Mouse (Mus musculus): ENCODE data around the gene AI413582. TPM values are rescaled to one million over a fixed set of nuclear protein-coding genes. Genes with fewer than 3 reads are reported as not detected.

Gene AI413582
- polyA plus RNA-seq, 3 experiments from 2014 or later, result 97.7 to 129 (median 111) TPM

DNA sequence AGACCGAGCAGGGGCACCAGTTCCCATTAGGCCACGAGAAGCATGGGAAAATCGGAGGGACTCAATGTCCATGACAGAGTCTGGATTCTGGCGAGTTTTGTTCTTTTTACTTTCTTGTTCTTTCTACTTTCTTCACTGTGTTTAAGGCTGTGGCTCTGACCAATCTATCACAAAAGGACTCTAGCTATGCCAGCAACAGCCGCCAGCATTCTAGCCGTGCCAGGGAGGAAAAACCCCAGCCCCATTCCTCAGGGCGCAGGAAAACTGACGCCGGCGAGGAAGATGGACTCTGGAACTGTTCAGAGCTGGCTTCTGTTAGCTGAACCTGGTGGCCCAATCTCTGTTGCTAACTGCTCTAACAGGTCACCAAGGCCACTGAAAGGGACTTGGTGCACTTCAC lies 12.9 kb upstream of the AI413582 start:
- no peak for ATAC-seq

DNA sequence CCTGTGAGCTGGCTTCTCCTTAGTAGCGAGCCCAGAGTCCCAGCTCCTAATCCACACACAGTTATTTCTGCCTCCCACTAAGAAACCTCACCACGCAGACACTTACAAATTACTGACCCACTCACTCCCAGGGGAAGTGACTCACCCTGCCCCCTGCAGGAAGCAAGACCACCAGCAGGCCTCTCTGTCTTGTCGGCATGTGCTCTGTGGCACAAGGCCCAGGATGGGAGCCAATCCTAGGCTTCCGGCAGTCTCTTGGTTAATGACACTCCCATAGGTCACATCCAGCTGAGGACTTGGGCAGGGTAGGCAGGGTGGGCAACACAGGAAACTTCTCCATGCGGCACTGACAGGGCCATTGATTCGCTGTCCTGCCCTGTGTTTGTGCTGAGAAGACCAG lies 11.9 kb upstream of the AI413582 start:
- no peak for ATAC-seq

GRCm38 (mm10) chr17:27576056-27576455 lies 10.5 kb upstream of the AI413582 start:
- no peak for ATAC-seq

- no peak for ATAC-seq
These were observed 9.7 kb upstream of the AI413582 start for GRCm38 (mm10) chr17:27575116-27575776.

- ATAC-seq, result no peak
These were observed 9.0 kb upstream of the AI413582 start for GRCm38 (mm10) chr17:27574470-27575115.

- ATAC-seq, result no peak
These were observed 8.3 kb upstream of the AI413582 start for GRCm38 (mm10) chr17:27573772-27574320.

DNA sequence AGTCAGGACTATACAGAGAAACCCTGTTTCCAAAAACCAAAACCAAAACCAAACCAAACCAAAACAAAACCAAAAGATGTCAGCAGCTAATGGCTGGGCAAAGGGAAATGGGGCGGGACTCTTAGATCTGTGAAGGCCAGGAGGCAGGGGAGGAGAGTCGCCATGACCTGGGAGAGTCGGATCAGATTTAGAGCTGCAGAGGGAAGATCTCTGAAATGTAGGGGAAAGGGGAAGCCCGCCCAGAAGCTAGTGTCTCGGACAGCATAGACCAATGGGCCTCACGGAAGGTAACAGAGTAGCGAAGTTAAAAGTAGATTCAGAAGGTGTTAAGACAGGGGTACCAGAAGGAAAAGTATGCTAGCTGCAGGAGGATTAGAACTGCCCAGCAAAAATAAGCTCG lies 5.8 kb upstream of the AI413582 start:
- no peak for ATAC-seq

DNA sequence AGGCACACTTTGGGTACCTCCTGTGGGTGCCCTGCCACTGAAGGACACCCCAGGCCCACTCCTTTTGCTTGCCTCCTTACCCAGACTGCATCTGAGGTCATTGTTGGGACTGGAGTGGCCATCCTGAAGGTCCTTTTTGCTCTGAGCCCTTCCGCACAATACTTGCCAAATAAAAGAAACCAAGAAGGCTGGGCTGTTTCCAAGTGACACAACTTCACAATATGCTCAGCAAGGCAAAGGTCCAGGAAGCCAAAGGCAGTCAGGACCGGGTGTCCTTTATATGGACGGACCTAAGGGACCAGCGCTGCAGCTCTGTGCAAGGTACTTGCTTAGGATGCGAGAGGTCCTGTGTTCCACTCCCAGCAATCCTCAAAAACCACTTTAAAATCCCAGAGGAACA lies 2.7 kb upstream of the AI413582 start:
- ATAC-seq, result no peak

DNA sequence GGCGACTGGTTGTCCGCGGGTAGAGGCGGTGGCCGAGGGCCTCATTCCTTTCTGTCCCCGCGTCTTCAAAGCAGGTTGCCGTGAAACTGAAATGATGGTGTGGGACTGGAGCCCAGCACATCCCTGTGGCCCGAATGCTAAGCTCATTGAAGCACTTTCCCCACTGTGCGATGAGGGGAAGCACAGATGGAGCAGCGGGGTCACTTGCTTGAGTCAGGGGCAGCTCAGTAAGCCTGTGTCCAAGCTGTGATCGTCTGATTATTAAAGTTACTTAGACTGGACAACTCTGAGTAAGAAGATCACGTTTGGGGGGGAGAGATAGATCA lies 349 bp upstream of the AI413582 start:
- no peak for ATAC-seq

DNA sequence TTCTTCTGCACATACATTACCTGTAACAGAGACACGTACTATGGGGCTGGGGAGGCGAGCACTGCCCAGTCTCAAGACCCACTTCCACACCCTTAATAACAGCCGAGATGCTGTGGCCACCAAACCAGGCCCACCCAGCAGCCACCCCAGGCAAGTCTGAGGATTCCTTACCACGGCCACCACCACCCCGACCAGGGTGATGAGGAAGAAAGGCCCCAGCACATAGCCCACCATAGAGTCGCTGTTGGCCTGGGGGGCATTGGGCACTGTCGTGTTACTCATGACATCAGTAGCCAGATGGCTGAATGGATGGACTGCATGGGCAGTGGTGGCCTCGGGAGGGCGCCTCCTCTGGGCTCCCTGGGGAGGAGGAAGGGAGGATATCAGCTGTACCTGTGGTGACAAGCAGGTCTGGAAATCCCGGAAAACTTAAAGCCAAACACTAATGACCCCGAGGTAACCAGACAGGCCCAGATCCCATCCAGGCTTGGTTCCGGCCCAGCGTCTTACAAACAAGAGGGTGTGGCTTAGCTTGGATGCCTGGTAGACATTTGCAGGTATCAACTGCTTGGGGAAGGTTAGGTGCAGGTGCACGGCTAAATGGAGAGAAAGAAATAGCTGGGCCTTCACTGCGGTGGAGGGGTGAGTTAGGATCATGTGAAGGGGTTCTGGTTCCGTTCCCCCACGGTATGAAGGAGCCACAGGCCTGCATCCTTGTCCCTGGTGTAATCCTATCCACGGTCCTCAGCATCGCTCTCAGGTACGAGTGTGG lies 979 bp downstream of the AI413582 start:
- ATAC-seq, result no peak

DNA sequence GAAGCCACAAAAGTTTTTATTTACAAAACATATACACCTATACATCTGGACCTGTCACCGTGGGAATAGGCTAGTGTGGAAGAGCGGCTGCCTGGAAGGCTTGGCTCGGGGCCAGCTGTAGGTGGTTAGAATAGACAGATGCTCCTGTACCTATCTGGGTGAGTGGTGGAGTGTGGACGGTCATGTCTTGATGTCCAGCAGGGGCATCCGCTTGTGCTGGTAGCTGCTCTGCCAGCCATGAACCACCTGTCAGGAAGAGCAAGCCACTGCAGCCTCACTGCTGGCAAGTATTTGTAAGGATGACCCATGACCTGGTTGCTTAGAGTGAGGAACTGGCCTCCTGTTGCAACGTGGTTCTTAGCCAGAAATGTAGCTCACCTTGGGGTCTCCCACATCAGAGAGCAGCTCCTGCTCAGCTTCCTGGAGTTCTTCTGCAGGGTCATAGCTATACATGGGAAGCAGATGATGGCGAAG lies 1.7 kb downstream of the AI413582 start:
- no peak for ATAC-seq

GRCm38 (mm10) chr17:27561809-27562526 lies 3.6 kb downstream of the AI413582 start:
- ATAC-seq, result no peak

DNA sequence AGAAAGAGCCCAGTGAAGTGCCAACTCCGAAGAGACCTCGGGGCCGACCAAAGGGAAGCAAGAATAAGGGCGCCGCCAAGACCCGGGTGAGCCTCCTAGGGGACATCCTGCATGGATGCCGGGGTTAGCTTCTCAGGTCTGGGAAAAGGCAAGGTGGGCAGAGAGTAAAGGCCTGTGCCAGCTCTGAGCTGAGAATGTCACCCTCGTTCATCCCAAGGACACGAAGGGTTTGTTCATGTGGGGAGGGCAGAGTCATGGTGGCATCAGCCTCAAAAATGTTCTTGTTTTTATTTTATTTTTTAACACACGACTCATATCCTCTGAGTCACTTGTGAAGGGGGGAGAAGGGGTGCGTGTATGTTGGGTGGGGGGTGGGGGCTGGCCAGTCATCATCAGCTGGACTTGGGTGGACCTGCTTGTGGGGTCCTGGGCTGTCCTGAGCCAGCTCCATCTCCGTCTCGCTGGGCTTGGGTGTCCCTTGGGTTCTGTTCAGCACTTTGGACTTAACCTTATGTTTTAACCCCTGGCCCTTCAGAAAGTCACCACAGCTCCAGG lies 4.6 kb downstream of the AI413582 start:
- no peak for ATAC-seq

DNA sequence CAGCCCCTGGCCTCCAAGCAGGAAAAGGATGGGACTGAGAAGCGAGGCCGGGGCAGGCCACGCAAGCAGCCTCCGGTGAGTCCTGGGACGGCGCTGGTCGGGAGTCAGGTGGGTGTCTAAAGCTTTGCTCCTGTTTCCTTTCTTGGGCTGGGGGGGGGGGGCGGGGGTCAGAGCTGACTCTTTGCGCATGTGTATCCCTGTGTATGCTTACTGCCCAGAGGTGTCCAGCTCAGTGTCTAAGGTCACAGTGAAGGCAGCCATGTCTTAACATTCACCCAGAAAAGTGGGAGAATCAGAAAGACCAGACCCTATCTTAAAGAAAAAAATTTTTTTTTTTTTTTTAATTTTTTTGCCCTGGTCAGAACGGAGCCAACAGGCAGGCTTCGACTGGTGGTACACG lies 6.0 kb downstream of the AI413582 start:
- ATAC-seq, result no peak

- no peak for ATAC-seq
These were observed 6.7 kb downstream of the AI413582 start for GRCm38 (mm10) chr17:27558845-27559244.

- ATAC-seq, result no peak
These were observed 7.5 kb downstream of the AI413582 start for GRCm38 (mm10) chr17:27557927-27558661.

DNA sequence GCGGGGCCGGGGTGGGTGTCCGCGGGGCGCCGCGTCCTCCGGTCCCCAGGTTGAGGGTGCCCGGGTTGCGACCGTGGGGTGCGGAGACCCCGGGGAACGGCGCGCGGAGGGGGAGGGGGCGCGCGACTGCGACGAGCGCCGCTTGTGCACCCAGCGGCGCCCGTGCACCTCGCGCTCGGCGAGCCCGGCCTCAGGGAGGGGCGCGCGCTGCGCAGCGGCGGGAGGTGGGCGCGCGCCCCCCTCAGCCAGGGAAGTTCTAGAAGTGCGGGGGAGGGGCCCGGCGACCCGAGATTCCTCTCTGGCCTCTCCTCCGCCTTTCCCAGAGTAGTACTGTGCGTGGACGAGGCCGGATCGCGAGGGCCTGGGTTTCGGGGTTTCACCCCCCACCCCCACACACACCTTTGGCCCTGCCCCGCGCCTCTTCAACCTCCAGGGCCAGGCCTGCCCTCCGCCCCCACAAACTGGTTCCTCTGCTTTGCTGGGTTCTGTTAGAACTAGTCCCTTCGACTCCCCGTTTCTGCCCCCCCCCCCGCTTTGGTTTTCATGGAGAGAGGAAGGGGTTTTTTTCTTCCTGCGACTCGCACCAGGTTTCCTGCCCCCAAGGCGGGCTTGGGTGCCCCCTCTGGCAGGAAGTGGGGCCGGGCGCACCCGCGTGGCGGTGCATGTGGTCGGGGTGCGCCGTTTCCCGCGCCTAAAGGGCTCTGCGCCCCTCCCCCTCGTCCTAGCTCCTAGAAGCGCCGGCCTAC lies 8.2 kb downstream of the AI413582 start:
- peak; percentile 28 for ATAC-seq

DNA sequence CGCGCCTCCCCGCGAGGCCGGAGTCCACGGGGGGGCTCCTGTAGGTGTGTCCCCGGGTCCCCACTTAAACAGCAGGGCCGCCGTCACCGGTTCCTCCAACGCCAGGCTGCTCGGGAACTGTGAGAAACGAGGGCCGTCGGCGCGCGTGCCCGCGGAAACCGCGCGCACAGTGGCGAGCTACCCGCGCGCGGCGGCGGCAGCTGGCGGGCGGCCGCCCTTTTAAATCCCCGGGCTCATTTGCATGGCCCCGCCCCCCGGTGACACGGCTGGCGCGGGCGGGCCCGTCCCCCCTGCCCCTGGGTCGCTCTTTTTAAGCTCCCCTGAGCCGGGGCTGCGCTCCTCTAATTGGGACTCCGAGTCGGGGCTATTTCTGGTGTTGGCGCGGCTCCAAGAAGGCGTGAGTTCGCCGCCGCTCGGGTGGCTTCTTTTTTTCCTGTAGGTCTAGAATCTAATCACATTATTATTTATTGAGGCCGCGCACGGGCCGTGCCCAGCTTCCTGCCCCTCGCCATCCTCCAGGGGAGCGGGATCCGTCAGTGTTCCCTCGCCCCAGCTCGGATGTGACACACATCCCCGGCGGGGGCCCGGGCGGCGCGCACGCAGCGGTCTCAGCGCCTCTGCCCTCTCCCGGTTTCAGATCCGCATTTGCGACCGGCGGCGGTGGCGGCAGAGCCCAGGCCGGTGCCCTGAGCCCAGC lies 9.1 kb downstream of the AI413582 start, which contains the start of gene Hmga1:
Hmga1 (plus strand) TSS at position 183 of the 697 bp plus-strand sequence.
- ATAC-seq, result peak; percentile 67

DNA sequence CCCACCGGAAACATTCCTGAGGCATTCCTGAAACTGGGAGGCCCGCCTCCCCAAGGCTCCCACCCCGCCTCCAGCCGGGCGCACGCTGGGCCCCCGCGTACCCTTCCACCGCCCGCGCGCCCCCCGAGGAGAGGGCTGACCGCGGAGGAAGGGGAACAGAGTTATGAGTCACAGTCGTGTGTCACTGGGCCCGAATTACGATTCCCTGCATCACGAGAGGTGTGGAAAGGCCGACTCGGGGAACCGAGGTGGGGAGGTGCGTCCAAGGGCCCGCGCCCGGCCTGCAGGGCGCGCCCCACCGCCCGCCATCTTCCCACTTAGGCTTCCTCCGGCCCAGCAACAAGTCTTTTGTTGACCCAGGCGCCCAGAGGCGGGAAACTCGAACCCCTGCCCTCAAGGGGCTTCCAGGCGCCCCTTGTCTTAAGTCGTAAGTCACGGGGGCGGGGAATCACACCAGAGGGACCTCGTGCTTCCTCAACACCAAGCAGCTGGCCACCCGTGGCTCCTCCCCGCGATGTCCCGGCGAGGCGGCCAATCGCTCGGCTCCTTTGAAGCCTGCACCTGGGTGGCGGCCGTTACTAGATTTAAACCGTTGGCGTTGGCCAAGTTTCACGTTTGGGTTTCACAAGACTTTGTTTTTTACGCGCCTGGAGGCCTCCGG lies 9.9 kb downstream of the AI413582 start:
- ATAC-seq, result peak; percentile 18

DNA sequence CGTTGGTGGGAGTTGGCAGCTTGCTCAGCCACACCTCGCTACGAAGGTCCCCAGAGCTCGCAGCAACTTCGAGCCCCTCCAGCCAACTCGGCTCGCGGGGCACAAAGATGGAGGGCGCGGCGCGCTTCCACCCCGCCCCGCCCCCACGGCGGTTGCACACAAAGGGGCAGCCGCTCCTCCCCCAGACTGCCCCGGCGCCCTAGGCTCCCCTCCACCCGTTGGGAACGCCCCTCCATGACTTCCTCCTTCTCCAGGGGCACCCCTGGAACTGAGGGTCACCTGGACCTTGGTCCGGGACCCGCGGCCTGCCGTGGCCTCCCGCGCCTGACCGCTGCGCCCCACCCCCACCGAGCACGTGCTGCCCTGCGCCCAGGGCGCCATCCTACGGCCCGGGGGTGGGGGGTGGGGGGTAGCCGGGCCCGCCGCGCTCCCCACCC lies 10.5 kb downstream of the AI413582 start:
- no peak for ATAC-seq
